Mouse (Mus musculus): ENCODE measurements around the gene Ifi27l2a.

GRCm38 (mm10) chr12:103457140-103457539, 13.7 kb upstream of the Ifi27l2a start, which contains the start of gene Ifi27l2b:
- TF ChIP-seq POLR2A (IDR thresholded peaks at IDR 0.05; ENCODE audit: low read depth, low read length): no peak
- no peak for TF ChIP-seq CTCF (conservative IDR thresholded peaks at IDR 0.05; ENCODE audit: insufficient read depth, insufficient read length, low read depth, low read length)
